Comparison of ENCODE assay signal across 16 mouse cellular contexts in genomic region chr1:62650491-62650890, GRCm38 (mm10).
"Had no signal": no experiment of that assay in that cellular context is flagged by ENCODE, and none has a peak within 500 bp of the region (broad histone marks: within the 10 kb centered on the region; RNA-seq: fewer than 3 reads in every experiment).

No protein-coding gene starts in this region.

- H3K9ac ChIP-seq: liver, postnatal 0 days; lung, embryonic 15.5 days; midbrain, embryonic 12.5 days; midbrain, embryonic 15.5 days; neural tube, embryonic 12.5 days; stomach, embryonic 15.5 days had no signal

- H3K27me3 ChIP-seq: lung, embryonic 15.5 days; megakaryocyte, embryonic 14.5 days; midbrain, embryonic 12.5 days; midbrain, embryonic 15.5 days; neural tube, embryonic 12.5 days; stomach, embryonic 15.5 days had no signal

- H3K27ac ChIP-seq: lung, embryonic 15.5 days; macrophage; midbrain, embryonic 12.5 days; midbrain, embryonic 15.5 days; neural tube, embryonic 12.5 days; stomach, embryonic 15.5 days; stomach, postnatal 0 days had no signal

- H3K9me3 ChIP-seq: lung, embryonic 15.5 days; megakaryocyte, embryonic 14.5 days; midbrain, embryonic 12.5 days; midbrain, embryonic 15.5 days; neural tube, embryonic 12.5 days; stomach, embryonic 15.5 days had no signal

- H3K4me1 ChIP-seq: lung, embryonic 15.5 days; megakaryocyte, embryonic 14.5 days had no signal

- H3K36me3 ChIP-seq: lung, embryonic 15.5 days; midbrain, embryonic 12.5 days; midbrain, embryonic 15.5 days; neural tube, embryonic 12.5 days; stomach, embryonic 15.5 days had no signal

- H3K4me3 ChIP-seq: lung, embryonic 15.5 days; megakaryocyte, embryonic 14.5 days; midbrain, embryonic 12.5 days; midbrain, embryonic 15.5 days; neural tube, embryonic 12.5 days; stomach, embryonic 15.5 days had no signal

- DNase-seq: liver, postnatal 0 days; lung, adult 2 months; lung, postnatal 14 days; lung, postnatal 36 days; right cerebral cortex, postnatal 14 days; thymus, adult 2 months; thymus, postnatal 14 days; thymus, postnatal 36 days had no signal
